Mouse (Mus musculus) 3134 (cell line): ENCODE data around the gene Pipox.

ENCODE experiments used
- DNase-seq: peaks from one replicate; pipeline ENCODE4 v3.0.0-alpha.2; 2011; ENCODE audit warnings: low spot score; ENCODE audit not compliant: insufficient read length; ENCODE audit errors: extremely low read depth

Gene Pipox

DNA sequence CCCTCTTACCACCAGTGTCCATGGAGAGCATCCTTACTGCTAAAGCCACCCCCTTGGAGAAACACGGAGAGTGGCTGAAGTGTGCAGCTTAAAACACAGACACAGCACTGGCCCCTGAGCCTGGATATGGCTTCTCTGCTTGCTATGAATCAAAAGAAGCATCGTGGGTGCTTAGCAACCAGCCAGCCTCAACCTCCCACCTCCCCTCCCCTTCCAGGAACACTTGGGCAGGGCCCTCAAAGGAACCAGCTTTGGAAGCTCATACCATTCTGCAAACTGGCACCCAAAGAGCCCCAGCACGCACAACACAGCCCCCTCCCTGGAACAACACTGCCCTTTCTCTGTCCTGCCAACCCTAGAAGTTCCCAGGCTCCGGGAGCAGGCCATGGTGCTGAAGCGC is 15.5 kb upstream of the Pipox start:
- no peak for DNase-seq

DNA sequence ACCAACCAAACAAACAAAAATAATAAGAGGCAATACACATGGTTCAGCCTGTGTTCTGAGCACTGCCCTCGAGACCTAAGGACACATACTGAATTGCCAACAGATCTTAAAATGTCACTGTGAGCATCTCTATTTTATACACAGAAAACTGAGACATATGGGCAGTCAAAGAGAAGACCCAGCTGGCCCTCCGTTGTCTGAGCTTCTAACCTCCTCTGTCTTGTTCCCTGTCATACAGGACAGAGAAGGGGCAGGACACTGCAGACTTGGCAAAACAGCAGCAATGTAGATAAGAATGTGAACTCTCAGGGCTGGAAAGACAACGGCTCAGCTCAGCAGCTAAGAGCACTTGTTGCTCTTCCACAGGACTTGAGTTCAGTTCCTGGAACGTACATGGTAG is 14.6 kb upstream of the Pipox start:
- no peak for DNase-seq

DNA sequence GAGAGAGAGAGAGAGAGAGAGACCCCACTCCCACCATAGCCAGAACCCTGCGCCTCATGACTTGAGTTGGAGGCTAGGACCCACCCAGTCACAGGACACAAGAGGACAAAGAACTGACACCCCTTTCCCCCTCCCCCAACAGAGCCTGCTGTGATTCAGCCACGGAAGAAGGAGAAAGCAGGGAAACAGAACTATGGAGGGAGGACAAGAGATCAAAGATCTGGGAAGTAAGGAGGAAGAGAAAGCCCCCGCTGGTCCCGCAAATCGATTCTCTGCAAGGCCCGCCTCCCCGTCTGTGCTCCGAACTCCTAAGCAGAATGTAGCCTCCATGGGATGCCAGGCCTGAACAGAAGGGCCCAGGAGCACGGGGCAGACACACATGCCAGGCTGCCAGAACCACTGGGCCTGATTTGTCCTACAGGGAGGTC is 12.9 kb upstream of the Pipox start:
- DNase-seq = no peak

DNA sequence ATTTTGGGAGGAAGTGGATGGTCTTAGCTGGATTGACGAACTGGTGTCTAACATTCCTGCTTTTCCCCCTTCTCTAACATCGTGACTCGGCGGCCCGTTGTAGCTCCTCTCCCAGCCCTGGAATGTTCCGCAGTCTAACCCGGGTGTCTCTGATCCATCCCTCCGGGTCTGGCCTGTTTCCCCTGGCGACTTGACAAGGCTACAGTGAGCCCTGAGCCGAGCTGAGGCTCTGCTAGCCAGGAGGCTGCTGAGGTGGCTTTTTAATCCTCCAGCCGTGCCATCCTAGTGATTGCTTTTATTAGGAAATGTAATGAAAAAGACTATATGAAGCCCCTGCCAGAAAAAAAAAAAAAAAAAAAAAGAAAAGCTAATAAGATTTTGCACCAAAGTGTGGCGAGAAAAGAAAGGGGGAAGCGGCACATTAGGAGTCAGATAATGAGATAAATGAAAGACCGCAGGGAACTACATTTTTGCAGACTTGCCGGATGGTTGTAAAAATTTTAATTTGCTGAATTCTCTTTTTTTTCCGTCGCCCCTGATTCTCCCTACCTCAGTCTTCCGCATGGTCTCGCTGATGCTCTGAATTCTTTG is 12.3 kb upstream of the Pipox start:
- DNase-seq = no peak

DNA sequence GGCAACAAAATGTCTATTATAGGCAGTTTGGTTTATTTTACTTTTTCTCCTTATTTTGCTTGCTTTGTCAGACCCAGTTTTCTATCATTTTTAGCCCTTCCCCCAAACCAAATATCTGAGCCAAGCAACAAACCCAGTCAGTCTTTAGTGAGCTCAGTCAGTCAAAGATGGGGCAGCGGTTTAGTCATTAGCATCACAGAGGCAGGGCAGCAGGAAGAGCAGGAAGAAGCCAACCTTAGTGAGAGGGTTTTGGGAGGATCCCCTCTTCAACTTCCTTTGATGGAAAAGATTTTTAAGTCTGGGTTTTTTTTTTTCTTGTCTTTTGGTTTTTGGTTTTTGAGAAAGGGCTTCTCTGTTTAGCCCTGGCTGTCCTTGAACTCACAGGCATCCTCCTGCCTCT is 10.8 kb upstream of the Pipox start:
- no peak for DNase-seq

DNA sequence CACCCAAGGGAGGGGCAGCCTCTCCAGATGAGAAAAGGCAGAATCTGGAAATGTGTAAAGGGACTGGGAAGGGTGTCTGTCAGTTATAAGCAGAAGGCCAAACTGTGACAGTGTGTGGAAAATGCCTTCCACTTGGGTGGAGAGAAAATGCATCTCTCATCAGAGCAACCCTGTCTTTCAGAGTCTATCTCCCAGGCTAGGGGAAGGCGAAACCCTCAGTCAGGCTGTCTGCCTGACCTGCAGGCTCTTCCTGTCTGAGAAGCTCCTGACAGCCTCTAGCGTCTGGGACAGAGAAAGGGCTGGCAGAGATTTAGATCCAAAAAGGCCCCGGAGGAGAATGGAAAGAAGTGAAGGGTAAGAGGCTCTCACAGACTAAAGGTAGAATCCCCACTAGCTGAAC is 9.9 kb upstream of the Pipox start:
- no peak for DNase-seq

DNA sequence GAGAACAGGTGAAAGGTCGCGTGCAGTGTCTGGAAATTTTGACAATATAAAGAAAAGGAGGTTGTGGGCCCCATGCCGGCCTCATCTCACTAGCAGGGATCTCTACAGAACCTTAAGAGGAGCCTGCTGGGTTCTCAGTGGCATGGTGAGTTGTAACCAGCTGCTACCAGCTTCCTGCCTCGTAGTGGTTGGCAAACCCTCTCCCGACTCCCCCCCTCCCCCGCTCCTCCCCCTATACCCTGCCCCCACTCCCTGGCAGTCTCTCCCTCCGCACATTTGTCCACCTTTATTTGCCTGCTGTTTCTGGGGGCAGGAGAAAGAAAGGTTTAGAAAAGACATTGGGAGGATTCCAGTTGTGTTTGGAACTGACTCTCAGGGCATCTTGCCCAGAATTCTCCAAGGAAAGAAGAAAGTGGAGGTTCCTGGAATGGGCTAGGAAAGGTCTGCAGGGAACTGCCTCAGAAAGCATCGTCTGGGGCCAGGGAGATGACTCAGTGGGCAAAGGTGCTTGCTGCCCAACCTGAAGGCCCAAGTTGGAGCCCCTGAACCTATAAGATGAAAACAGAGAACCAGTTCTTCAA is 8.0 kb upstream of the Pipox start:
- DNase-seq = no peak

DNA sequence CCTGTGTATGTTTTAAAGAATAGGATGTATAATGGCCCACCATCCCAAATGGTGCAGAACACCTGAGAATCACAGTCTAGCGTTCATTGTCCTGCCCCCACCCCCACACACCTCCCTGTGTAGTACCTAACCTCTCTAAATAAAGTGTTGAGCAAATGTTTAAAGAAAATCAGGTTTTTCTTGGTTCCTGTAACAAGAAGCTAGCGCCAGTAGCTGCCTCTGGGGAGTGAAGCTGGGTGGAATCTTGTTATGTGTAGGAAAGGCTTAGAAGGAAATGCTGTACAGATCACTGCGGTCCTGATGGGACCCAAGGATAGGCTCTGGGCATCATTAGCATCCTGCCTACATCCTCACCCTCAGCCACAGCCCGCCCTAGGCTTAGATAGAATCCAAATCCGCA is 7.5 kb upstream of the Pipox start:
- DNase-seq = no peak

DNA sequence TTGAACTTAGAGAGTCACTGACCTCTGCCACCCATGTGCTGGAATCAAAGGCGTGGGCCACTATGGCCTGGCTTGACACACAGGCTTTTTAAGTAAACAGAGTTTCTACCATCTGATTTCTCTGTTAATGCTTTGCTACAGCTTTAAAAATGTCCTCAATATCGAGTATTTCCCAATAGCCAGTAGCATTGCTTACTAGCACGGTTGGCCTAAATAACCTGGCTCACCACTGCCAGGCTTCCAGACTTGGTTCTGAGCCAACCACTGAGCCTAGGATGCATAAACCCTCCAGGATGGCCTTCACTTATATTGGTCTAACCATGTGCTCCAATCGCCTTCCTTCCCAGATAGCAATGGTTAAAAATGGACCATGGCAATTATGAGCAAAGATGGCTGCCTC is 6.8 kb upstream of the Pipox start:
- no peak for DNase-seq

DNA sequence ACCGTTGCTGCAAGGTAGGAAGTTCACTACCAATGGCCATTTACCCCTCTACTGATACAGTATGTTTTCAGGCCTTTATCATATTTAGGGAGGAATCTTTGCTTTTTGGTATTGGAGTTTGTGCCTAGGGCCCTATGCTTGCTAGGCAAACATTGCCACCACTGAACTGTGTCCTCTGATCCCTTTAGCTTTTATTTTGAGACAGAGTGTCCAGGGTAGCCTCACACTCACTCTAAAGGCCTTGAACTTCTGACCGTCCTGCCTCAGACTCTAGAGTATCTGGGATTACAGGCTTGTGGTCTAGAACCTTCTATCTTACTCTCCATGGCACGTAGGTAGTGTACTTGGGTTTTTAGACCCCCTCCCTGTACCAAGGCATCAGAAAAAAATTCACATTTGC is 6.3 kb upstream of the Pipox start:
- no peak for DNase-seq

DNA sequence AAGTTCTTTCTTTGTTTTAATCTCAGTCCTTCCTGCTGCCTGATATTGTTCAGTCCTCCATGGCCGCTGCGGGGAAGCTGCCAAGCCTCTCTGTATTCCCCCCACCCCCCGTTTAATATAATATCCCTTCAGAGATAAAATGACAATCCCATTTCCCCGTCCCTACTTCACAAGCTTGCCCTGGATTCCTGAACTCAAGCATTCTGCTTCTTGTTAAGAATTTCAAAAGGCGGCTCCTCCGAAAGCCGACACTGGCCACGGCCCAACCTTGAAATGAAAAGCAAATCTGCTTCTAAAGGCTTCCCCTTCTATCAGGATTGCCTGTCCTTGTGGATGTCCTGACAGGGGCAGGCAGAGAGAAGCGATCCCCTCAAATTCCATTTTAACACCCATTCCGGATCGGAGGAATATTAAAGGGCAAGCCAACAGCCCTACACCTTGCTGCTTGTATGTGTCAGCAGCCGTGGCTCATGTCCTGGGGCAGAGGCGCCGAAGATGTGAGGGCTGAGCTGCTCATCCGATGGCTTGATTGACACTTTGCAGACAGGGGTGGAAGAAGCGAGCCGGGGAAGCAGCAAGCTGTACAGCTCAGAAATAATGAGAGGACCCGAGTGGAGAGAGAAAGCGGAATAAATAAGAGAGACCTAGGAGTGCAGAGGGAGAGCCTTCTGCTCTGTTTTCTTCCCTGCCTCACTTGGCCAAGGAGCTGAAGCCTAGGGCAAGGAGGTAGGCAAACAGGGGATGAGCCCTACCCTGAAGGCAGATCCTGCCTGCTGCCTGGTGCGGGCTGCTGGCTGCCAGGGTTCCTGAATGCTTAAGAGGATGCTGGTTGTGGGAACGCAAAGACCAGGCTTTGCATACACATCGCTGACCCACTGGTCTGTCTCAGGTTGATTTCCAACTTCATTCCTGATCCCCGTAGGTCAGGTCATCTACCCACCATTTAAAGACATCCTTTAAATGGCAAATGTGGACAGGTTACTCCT is 3.2 kb upstream of the Pipox start:
- no peak for DNase-seq

DNA sequence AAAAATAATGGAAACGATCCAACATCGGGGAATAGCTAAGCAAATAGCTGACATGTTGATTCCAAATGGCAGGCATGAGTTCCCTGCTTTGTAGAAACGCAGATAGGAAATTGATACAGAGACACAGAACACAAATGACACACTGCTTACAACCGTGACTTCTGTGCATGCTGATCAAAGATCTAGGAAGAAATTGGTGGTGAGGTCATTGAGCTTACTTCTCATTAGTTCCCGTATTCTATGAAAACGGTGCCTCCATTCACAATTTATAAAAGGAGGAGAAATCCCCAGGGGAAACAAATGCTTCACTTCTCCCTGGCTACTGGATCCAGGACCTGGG is 2.6 kb upstream of the Pipox start:
- DNase-seq = no peak

DNA sequence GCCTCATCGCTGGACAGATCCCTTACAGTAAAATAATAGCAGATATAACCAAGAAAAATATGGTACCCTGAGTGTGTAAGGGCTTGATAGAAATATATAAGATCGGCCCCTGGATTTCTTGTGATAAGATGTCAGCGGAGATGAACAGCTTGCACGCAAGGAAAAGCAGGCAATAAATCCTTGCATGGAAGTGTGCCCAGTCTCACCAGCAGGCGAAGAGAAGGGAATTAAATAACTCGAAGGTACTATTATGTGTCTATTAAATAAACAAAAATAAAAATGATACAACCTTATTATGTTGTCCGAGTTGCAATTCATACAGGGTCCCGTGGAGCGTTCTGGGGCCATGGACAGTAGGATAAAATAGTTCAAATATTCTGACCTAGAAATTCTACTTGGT is 2.1 kb upstream of the Pipox start:
- DNase-seq = no peak

DNA sequence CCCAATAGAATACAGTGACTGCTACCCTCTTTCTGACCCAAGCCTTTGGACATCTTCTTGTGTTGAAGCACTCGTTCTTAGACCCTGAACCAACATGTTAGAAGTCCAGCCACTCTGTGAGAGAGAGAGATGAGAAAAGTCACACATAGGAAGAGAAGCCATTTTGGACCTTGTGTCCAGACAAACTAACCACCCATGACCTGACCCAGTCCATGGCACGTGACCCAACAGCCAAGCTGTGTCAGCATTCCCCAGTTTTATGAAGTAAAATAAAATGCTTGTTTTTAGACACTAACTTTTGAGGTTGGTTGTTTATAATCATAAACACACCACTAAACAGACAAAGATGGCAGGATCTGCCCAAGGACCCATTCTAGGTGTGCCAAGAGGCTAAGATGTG is 1.1 kb upstream of the Pipox start:
- no peak for DNase-seq

DNA sequence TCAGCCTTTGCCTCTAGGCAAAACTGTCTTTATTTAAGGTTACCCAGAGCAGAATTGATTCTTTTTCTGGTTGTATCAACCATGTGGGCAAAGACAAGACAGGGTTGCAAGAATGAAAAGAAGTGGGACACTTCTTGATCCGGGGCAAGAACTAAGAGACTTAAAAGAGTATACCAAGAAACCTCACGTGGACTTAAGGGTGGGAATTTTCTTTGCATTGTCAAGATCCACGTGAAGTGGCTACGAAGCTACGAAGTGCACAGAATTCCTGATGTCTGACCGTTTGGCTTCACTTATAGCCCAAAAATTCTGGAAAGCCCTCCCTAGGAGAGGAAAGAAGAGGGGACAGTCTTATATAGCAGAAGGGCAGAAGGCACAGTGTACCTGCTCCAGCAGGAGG is 613 bp downstream of the Pipox start:
- no peak for DNase-seq

DNA sequence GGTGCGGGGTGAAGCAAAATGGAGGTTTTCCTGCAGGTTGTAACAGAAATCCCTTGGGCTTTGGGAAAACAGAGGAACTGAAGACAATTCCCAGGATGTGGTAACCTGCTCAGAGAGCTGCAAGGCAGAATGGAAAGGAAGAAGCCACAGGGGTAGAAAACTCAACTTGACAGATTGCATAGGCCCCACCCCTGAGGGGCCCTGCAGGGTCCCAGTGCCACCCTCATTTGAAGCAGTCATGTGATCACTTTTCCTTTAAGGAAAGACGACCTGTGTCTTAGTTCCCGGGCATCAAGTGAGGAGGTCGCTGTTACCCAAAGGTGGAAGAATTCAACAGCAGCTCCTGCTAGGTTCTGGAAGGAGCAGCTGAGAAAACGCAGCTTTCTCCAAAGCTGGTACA is 1.0 kb downstream of the Pipox start:
- DNase-seq = no peak

DNA sequence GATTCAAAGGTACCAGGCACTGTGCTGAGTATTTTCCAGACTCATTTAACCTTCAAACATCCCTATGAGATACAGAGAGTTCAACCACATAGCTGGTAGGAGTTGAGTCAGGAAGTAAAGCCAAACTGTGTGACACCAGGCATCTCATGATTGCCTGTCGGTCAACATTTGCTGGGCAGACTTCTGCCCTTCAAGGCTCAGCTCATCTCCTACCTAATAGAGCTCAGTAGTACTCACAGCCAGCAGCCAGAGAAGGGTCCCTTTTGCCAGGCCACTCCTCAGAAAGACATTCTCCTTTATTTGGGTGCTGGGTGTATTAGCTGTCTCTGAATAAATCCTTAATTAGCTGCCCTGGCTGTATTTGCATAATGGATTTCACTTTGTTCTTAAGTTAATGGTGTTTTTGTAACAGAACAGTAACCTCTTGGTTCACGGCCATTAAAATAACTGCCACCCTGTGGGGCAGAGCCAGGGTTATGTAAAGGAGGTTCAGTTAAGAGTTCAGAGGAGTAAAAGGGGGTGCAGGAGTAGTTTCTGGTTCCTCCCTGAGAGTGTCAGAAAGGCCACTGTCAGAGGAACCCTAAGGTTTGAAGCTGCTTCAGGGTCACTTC is 3.1 kb downstream of the Pipox start:
- DNase-seq = no peak

DNA sequence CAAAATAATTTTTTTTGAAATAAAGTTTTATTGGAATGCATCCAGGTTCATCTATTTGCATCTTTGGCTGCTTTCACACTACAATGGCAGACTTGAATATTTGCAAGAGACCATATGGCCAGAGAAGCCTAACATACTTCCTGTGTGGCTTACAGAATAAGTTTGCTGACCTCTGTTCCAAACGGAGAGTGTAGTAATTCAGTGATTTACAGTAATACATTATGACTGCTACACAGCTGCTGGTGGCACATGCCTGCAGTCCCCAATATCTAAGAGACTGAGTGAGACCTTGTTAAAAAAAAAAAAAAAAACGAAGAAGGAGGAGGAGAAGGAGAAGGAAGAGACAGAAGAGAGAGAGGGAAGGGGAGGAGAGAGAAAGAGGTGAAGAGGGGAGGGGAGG is 4.4 kb downstream of the Pipox start:
- DNase-seq = no peak

DNA sequence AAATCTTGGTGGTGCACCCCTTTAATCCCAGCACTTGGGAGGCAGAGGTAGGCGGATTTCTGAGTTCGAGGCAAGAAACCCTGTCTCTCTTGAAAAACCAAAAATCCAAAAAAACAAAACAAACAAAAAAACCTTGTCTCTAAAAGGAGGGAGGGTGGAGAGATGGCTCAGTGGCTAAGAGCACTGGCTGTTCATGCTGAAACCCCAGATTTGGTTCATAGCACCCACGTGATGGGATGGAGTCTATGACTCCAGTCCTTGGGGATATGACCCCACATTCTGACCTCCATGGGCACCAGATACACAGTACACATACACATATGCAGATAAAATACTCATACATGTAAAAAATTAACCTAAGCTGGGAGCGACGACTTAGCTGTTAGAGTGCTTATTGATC is 5.0 kb downstream of the Pipox start:
- DNase-seq = no peak

DNA sequence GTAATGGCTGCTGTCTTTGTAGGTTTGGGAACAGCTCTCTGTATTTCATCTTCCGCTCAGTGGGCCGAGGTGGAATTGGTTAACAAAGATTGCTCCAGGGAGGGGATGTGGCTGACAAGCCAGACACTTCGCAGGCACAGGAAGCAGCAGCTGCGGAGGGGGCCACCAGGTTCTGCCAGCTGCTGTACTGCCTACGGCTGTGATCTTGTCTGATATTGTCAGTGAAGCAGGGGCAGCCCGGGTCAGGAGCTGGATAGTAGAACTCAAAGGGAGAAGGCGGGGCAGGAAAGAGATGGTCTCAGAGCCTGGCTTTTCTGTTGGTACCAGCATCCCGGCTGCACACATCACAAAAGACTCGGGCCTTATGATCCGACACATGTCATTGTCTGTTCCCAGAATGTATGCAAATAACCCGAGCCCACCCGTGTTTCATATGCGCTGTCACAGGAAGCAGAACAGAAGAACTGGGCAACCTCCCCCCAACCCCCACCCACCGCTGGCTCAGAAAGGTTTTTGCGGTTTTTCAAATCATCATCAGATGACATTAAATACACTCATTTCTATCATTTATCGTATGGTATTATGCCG is 6.4 kb downstream of the Pipox start:
- DNase-seq = no peak

DNA sequence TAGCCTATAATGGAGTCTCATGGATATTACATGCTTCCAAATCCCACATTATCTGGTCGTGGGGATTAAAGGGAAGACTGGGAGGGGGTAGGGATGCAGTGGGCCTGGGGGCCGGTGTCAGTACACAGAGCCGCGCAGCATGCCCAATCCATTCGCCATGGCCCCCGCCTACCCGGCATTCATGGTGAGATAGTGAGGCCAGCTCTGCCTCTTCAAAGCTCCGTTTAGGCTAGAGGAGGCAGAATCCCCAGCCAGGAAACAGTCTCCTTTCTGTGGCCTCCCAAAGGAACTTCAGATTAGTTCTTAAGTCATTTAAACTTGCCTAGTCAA is 8.7 kb downstream of the Pipox start:
- no peak for DNase-seq
